Mouse (Mus musculus) fibroblast of lung, adult 2 months (primary cell): ENCODE results near the gene Myadml2.
"Not testable (repeated sequence)": the region's sequence is repeated elsewhere in the genome, so short reads cannot be mapped to it uniquely, and the experiment has no call there.

Experiments used
- DNase-seq: peaks from one replicate; pipeline ENCODE4 v3.0.0-alpha.2; 2011; ENCODE audit warnings: low read depth

The Myadml2 gene

DNA sequence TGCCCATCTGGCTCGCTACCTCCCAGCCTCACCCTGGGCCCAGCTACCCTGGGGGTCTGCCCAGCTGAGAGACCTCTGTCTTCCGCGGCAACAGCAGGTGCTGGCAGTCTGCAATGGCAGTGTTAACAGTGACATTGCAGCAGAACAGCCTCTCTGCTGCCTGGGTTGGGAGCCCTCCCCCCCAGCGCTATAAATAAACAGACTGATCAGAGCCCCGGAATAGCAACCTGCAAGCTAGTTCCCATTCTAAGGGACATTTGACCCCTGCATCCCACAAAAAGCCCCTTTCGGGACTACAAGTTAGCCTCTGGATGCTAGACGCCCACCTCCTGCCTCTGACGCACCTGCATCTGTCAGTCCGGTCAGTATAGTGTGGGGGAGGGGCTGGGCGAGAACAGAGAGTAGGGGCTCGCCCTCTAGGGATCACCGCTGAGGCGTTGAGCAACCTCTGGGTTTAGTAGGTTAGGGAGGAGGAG is at the start of gene Myadml2:
Myadml2 (minus strand) TSS at position 158 of the 476 bp plus-strand sequence.
- DNase-seq = no peak

GRCm38 (mm10) chr11:120697741-120698140 is 49.8 kb upstream of the Myadml2 start:
- peak; percentile 96 for DNase-seq

DNA sequence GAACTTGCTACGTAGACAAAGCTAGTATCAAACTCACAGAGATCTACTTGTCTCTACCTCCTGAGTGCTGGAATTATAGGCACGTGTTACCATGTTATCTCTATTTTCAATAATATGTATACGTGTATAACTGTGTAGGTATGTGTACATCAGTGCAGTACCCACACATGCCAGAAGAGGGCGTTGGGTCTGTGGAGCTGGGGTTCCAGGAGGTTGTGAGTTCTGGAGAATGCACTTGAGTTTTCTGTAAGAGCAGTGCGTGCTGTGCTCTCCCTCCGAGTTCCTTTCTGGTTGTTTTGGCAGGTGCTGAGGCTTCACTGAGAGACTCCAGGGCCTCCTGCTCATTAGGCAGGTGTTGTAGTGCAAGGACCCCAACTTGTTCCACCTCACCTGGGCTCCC is 48.6 kb upstream of the Myadml2 start:
- DNase-seq = no peak

GRCm38 (mm10) chr11:120695641-120696040 is 47.7 kb upstream of the Myadml2 start:
- no peak for DNase-seq

DNA sequence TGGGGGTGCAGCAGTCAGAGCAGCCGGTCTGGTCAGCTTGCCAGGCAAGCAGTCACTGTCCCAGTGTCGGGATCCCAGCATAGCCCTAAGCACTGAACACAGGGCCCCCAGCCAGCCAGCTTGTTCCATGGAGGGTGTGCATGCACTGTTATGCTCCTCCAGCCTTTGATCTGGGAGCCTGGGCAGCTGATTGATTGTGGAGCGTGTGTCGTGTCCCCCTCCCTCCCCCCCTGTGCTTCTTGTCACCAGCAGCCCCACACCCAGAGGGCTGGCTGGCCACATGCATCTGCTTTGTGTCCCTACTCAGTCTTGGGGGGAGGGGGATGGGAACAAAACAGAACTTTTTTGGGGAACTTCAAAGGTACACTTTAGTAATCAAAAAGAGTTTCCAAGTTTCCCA is 47.2 kb upstream of the Myadml2 start:
- DNase-seq = no peak

DNA sequence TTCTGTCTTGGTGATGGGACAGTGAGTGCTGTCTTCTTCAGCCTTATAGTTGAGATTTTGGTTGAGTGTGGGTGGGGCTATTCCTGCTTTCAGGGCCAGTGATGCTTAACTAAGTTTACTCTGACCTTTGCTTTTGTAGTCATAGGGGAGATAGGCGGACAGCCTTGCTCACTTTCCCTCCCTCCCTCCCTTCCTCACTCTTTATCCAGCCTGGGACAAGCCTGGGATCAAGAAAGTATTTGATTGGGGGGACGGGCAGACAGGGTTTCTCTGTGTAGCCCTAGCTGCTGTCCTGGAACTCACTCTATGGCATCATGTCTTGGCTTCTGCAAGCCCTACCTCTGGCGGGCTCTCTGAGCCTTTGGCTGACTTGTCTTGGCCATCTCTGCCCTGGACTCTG is 45.5 kb upstream of the Myadml2 start:
- no peak for DNase-seq

DNA sequence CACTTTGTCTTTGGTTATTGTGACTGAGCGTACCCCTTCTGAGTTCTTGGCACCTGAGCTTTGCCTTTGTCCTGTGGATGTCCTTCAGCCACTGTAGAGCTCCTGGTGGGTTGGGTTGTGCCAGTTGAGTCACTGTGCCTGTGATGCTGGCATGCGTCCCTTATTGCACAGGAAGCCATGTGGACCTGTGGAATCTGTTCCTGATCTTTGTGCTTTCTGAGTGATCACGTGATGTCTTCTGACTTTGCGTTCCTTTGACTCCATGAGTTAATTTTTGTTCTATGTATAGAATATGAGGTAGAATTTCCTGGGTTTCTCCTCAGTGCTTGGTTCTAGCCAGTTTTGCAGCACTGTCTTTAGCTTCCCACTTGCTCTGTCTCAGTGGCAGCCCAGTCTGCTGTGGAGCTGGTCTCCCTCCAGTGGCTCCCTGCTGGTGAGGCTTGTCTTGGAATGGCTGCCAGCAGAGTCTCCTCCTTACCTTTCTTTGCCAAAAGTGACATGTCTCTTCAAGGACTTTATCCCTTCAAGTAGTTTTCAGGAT is 44.6 kb upstream of the Myadml2 start:
- no peak for DNase-seq

- no peak for DNase-seq
Measured at GRCm38 (mm10) chr11:120689365-120689764, 41.4 kb upstream of the Myadml2 start.

DNA sequence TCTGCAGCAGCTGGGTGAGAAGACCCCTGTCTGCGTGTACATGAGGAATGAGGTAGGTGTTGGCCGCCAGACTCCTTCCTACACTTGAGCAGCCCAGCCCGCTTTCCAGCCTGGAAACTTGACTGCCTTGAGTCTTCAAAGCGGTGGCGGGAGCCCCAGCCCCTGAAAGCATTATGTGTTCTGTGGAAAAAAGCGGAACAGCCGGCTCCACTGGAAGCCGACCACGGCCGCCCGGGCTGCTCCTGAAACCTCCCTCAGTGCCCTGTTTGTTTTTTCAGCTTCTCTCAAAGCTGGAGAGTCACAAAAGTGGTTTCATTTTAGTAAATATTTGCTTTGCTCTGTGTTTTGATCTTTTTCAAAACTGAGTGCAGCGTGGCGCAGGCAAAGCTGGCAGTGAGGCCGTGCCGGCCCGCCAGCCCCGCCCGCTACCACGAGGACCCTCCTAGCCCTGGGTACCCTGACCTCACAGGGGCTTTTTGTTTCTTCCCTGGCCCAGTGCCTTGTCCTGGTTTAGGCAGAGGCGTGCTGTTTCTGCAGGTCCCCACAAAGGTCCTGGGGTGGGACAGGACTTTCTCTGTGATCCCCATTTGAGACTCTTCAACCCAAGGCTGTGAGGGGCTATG is 38.8 kb upstream of the Myadml2 start:
- no peak for DNase-seq

- no peak for DNase-seq
Measured at GRCm38 (mm10) chr11:120684660-120685059, 36.7 kb upstream of the Myadml2 start.

DNA sequence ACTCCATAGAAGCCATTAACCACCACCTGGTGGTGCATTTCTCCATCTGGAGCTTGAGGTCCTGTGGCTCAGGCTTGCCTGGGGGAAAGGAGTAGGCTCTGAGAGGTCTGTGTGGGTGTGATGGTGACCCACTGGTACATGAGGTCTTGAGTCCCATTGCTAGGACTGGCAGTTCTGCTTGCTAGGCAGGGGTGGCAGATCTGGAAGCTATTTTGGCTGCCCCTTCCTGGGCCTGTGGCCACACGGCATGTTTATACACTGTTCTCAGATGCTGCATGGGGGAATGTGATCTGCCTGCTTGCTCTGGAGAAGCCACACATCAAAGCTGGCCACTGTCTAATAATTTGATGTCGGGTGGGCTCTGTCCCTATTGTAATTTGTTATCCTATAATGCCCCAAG is 36.1 kb upstream of the Myadml2 start:
- no peak for DNase-seq

DNA sequence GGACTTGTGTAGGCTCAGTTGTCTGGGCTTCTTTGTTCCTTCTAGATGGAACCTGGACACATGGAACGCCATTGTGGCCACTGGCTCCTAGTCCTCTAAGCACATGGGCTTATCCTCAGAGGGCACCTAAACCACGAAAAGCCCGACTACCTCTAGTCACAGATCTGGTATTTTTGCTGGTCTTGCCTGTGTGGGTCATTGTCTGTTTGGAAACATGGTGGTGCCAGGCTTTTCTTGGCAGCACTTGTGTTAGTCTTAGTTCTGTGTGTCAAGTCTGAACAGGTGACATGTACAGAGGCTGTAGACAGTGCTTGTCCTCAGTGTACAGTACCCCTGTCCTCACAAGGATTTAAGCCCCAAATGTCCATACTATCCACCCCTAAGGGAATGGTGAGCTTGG is 35.6 kb upstream of the Myadml2 start:
- no peak for DNase-seq

- no peak for DNase-seq
Measured at GRCm38 (mm10) chr11:120682683-120683082, 34.7 kb upstream of the Myadml2 start.

GRCm38 (mm10) chr11:120679909-120680308 is 32.0 kb upstream of the Myadml2 start:
- no peak for DNase-seq

DNA sequence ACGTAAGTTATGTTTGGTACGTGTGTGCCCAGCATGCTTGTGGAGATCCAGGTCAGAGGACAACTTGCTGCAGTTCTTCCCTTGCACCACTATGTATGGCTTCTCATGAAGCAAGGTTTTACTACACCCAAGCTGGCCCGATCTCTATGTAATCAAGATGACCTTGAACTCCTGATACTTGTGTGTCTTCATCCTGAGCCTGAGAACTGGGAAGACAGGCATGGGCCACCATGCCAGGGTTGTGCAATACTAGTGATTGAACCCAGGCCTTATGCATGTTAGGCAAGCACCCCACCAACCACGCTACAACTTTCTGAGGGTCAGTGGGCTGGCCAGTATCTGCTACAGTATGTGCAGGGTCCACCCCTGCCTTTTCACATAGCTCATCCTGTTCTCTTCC is 29.0 kb upstream of the Myadml2 start:
- DNase-seq = no peak

GRCm38 (mm10) chr11:120675875-120676274 is 27.9 kb upstream of the Myadml2 start:
- DNase-seq = not testable (repeated sequence)

DNA sequence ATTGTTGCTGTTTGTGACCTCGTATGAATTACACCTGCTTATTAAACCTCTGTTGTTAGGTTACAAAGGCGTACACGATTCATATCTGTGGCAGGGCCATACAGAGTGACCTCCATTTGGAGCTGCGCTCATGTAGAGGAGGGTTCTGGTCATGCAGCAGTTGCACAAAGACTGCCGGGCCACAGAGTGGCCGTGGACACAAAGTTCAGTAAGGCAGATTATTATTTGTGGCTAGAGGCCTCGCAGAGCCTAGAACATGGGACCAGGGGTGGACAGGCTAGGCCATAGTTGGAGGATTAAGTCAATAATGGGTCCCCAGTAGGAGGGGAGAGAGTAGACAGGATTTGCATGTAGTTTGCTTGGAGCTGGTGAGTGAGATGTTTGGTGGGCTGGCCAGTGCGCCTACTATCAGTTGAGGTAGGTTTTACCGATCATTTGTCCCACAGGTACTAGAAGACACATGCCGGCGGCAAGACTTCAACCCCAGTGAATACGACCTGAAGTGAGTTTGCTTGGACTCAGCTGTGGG is 25.7 kb upstream of the Myadml2 start:
- DNase-seq = no peak

DNA sequence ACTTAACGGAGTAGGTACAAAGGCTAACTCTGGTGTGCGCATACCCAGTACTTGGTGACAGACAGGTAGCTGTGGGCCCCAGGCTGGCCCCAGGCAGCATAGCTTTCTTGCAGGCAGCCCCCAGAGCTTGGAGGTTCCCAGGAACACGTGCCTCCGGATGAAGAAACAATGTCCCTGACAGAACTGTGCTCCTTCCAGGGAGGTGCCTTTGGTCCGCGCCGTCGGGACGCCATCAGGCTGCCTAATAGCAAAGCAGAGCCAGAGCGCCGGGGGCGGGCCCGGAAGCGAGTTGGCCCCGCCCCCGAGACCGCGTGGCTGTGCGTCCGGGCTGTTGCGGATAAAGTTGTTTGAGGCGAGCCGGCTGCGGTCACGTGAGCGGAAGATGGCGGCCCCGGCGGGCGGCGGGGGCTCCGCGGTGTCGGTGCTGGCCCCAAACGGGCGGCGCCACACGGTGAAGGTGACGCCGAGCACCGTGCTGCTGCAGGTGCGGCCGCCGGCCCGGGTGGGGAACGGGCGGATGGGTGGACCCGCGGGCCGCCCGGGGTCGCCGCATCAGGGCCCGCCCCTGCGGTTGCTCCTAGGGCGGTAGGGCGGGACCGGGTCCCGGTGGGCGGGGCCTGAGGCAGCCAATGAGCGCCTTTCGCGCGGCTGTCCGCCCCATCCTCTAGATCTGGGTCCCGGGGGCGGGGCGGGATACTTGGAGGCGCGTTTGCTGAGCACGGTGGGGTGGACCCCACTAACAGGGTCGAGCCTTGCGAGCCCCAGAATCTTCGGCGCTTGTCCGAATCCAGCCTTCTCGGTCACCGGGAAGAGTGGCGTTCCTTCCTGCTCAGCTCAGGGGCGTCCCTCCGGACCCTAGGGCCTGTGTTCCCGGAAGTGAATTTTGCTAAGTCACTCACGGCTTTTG is 25.0 kb upstream of the Myadml2 start, which contains the start of gene Aspscr1:
Aspscr1 (plus strand) TSS at position 287 of the 907 bp plus-strand sequence.
- peak; percentile 85 for DNase-seq

DNA sequence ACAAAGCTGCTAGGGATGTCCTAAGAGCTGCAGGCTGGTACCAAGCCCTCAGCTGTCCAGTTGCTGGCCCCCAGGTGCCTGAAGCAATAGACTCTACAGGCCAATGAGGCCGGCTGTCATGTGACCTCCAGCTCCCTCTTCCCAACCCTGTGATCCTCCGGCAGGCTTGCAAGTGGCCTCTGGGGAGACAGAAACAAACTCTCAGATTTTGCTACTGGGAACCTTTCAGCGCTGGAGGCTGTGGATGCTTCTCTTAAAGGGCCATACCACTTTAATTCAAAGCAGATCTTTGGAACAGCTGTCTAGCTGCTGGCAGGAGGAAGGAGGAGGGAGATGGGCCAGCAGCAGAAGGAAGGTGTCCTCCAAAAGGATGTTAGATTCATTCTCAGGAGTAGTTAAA is 18.7 kb upstream of the Myadml2 start:
- no peak for DNase-seq

DNA sequence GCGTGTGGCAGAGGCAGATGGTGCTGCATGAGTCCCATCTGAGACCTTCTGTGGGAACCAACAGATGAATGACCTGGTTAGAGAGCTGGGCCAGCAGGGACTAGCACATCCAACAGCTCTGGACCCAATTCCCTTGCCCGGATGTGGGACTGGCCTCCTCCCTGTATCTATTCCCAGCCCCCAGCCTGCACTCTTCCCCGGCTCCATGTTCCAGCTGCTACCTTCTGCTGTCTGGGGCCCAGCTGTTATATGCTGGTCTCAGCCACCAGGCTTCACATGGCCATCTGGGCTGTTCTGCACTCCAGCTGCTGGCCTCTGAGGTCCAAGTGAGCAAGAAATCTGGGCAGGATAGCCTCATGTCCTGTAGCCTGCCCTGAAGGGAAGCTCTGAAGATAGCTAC is 17.4 kb upstream of the Myadml2 start:
- no peak for DNase-seq

DNA sequence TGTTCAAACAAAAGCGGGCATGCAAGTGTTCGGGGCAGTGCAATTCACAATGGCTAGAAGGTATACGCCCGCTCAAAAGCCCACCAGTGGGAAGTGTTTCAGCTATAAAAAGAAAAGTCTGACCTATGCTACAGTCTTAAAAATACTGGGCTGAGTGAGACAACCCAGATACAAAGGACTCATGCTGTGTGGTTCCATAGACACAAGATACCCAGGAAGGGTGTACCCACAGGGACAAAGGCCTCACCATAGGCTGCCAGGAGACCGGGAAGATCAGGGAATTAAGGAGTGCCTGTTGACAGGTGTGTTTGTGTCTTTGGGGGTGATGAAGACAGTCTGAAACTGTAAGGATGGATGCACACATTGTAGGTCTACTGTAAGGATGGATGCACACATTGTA is 15.8 kb upstream of the Myadml2 start:
- DNase-seq = no peak

DNA sequence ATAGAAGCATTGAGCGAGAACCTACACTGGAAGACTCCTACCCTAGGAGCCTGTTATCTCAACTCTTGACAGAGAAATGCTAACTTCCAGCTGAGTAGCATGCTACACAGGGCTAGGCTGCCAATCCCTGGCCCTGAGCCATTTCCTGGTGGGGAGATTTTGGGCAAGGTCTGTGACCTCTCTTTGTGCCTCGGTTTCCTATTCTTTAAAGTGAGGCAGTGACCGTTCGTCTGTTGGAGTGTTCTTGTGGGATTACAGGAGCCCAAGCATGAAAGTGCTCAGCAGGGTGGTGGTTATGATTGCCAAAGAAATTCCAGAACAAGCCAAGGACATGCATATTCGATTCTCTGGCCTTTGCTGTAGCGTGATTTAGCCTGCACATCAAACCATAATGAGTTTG is 14.8 kb upstream of the Myadml2 start:
- DNase-seq = no peak

- DNase-seq = no peak
Measured at GRCm38 (mm10) chr11:120661076-120661460, 13.1 kb upstream of the Myadml2 start, which contains the start of gene Notum. Gene Notum, minus strand, starts transcription at chr11:120661175.
